Mouse (Mus musculus) ovary, postnatal 10 days (tissue): ENCODE measurements around the gene Ccnl2.
"Not testable (repeated sequence)": the region's sequence is repeated elsewhere in the genome, so short reads cannot be mapped to it uniquely, and the experiment has no call there.

Experiments
- DNase-seq: peaks from one replicate; pipeline ENCODE4 v3.0.0; 2022; ENCODE audit warnings: low spot score

The Ccnl2 gene

GRCm38 (mm10) chr4:155811929-155812664, at the start of gene Ccnl2:
Gene Ccnl2 (plus strand): TSS chr4:155812489.
- DNase-seq, result peak; percentile 88

GRCm38 (mm10) chr4:155769496-155769879, 42.8 kb upstream of the Ccnl2 start:
- DNase-seq, result no peak

- peak; percentile 94 for DNase-seq
These were observed 42.3 kb upstream of the Ccnl2 start for GRCm38 (mm10) chr4:155769880-155770512.

DNA sequence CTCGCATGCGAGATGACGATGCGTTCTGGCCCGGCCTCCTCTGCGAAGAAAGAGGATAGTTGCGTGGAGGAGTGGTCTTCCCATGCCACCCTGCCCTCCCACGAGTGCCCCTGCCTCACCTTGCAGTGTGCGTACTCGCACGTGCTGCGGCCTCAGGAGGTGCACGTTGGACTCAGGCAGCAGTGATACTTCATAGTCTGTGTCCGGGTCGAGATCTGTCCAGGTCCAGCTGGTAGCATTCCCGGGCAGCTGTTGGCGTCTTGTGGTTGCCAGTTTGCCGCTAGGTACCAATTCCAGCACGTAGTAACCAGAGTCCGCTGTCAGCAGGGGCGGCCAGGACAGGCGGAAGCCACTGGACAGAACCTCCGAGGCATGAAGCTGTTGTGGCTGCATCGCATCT, 41.7 kb upstream of the Ccnl2 start:
- no peak for DNase-seq

GRCm38 (mm10) chr4:155771706-155772105, 40.6 kb upstream of the Ccnl2 start:
- DNase-seq, result no peak

GRCm38 (mm10) chr4:155772786-155773185, 39.5 kb upstream of the Ccnl2 start:
- no peak for DNase-seq

DNA sequence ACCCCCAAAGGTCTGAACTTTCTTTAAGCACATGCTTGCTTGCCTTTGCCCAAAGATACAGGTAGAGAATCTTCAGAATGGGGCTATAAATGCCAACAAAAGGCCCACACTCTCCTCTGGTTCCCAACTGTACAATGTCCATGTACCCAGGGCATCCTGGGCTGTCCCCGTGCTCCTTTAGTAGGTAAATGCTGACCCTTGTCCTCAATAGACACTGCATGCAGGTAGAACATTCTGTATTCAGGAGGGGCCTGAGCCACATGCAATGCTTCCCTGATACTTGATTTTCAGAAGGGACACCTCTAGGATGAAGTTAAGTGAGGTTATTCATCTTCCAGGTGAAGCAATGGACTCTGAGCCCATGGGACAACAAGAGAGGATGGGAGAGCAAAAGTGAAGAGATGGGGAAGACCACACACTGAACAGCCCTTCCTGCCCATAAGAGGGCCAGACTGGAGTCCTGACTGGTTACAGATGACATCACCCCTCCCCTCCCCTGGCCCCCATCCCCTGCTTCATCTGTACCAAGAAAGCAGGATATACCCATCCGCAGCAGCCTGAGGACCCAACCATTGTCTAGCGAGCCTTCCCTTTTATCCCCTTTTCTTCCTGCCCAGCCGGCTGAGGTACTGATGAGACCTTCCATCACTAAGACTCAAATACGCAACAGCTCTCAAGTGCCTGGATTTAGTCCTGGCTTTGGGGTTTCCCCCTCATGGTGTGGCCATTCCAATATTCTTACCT, 38.8 kb upstream of the Ccnl2 start:
- DNase-seq, result no peak

- DNase-seq, result no peak
These were observed 38.0 kb upstream of the Ccnl2 start, which contains the start of gene Vwa1 for GRCm38 (mm10) chr4:155774280-155774754. Gene Vwa1 (minus strand): TSS chr4:155774698.

DNA sequence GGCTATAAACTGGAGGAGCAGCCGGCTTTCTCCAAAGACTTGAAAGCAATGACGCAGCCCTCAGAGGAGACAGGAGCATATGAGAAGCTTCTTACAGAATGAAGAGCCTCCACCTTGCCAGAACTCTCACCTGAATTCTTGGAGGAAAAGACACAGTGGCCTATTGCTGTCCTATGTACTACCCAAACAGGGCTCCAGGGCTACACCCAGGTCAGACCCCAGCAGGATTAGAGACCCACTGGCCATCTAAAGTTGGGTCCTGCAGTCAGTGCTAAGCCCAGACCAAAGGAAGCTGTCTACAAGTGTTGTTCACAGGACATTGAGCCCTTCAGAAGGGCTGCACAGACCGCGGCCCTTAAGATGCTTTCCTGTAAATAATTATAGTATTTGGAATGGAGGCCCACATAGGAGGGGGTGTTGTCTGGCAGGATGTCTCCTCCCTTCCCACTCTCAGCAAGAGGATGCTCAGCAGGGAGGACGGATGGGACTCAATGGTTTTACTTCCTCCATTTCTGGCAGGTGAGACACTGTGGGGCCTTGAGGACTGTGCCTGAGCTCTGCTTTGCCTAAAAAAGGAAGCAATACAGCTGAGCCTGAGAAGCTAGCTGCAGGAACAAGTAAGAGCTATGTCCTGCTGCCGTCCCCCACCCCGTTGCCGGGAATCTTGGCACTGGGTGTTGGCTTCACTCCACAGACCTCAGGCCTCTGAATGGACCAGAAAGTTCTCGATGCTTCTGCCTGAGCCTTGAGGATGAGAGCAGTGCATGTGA, 37.1 kb upstream of the Ccnl2 start:
- DNase-seq, result no peak

DNA sequence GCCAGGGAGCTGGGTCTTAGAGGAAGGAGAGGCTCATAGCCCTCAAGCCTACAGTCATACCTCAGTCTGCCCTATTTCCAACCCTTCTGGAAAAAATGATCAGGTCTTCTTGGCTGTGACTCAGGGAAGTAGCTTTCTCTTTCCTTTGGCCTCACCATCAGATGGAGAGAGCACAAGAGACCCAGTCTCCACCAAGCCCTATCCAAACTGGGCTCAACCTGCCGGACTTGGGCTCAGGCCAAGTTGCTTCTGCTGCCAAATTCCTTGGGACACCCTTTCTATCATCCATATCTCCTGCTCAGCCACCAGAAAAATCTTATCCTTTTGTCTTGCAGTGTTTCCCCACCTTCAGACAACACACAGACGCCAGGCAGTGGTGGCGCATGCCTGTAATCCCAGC, 36.4 kb upstream of the Ccnl2 start:
- DNase-seq, result no peak

DNA sequence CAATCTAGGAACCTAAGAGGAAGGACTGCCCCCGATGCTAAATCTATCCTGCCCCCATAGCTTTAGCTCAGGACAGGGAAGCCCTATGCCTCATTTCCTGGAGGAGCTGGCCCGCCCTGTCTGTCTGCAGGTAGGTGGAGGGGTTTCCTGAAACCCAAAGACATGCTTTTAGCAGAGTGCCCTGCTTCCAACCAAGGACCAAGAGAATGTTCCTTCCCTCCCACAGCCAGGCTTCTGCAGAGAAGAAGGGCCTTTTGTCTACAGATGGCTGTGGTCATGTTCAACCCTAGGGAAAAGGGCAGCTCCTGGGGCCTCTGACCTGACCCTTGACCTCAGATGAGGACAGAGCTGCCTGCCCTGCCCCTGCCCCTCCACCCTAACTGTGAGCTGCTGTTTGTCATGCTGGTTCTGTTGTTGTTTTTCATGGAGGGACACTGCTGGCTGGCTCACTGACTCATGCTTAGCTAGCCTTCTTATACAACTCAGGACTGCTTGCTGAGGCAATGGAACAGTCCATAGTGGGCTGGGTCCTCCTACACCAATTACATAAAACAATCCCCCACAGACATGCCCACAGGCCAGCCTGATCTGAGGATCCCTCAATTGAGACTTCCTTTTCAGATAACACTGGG, 35.5 kb upstream of the Ccnl2 start:
- no peak for DNase-seq

DNA sequence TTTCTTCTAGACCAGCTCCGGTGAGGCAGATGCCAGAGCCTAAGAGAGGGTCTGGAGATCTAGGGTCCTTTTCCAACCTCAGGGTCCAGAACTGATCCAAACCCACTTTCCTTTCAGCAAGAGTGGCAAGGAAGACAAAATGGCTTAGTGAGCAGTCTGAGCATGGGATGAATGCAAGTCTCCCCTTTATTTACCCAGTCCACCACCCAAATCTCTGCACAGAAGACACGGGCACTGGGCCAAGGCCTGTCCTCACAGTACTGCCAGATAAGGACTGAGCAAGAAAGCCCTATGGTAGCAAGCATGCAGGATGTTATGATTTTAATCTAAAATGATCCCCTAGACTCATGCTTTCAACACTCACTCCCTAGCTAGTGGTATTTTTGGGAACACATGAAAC, 34.5 kb upstream of the Ccnl2 start:
- DNase-seq, result no peak

- DNase-seq, result no peak
These were observed 32.8 kb upstream of the Ccnl2 start for GRCm38 (mm10) chr4:155779498-155779897.

- DNase-seq, result no peak
These were observed 31.4 kb upstream of the Ccnl2 start for GRCm38 (mm10) chr4:155780895-155781294.

GRCm38 (mm10) chr4:155783486-155784080, 28.7 kb upstream of the Ccnl2 start:
- DNase-seq, result no peak

GRCm38 (mm10) chr4:155784081-155784701, 28.1 kb upstream of the Ccnl2 start:
- DNase-seq, result peak; percentile 77

DNA sequence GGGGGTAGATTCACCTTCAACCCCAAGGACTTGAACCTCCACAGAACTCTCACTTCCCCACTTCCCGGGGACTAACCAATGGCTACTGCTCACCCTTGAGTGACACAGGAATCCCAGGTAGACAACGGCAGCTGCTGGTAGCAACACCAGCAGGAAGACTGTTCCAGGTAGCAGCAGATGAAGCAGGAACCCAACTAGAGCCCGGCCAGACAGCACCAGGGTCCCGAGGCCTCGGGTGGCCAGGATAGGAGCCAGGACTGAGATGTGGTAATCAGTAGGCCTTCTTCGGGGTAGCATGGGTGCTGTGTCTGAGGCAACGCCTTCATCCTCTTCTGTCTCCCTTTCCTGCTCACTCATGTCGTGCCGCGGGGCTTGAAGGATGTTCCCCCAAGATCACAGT, 27.0 kb upstream of the Ccnl2 start:
- no peak for DNase-seq

- no peak for DNase-seq
These were observed 26.5 kb upstream of the Ccnl2 start, which contains the start of gene Tmem88b for GRCm38 (mm10) chr4:155785819-155786218. Gene Tmem88b (minus strand): TSS chr4:155785874.

GRCm38 (mm10) chr4:155788300-155788699, 24.0 kb upstream of the Ccnl2 start:
- DNase-seq, result no peak

DNA sequence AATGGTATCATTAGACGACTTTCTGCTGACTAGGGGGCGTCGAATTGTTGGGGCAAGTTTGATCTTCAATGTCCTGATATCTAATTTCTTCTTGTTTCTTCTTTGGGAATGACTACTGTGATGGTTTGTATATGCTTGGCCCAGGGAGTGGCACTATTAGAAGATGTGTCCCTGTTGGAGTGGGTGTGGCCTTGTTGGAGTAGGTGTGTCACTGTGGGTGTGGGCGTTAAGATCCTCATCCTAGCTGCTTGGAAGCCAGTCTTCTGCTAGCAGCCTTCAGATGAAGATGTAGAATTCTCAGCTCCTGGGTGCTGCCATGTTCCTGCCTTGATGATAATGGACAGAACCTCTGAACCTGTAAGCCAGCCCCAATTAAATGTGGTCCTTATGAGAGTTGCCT, 23.5 kb upstream of the Ccnl2 start:
- DNase-seq, result not testable (repeated sequence)
